Mouse (Mus musculus) erythroblast, embryonic 14.5 days (primary cell): ENCODE results near the gene Gm128.

Source experiments
- GATA1 ChIP-seq: IDR thresholded peaks from 2 replicates; pipeline ENCODE4 v1.6.1; 2012; ENCODE audit warnings: low read length, inconsistent platforms, mixed read lengths
- TAL1 ChIP-seq: IDR thresholded peaks from 3 replicates; pipeline ENCODE4 v1.6.1; 2012; ENCODE audit warnings: low read length, inconsistent platforms, mixed read lengths

- TF ChIP-seq GATA1: no peak
- no peak for TF ChIP-seq TAL1
Measured at GRCm38 (mm10) chr3:95203880-95204279, 37.5 kb downstream of the Gm128 start.
